Mouse (Mus musculus): ENCODE data around the gene Sugp1. TPM values are rescaled to one million over a fixed set of nuclear protein-coding genes. Genes with fewer than 3 reads are reported as not detected.
A peak's percentile ranks its signal among the peaks of the same experiment; 100 is the strongest.

The Sugp1 gene
- polyA plus RNA-seq, 1 experiment from 2014 or later: 42.0 TPM

DNA sequence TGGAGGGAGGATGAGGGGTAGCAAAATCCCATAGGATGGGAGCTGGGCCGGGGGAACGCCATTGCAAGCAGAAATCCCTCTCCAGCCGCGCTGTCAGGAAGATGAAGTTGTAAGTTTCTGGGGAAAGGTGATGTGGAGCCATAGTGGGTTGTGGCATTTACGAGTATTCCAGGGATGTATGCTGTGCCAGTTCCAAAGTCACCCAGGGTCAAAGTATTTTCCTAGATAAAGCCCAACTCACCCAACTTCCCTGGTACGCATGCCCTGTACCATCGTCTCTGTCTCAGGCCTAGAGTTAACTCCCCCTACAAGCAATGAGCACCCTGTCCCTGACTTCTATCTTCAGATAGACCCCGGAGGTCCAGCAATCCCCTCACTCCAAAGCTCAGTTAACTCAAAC, 30.5 kb downstream of the Sugp1 start:
- peak overlapping the region; percentile 53 for H3K4me2 ChIP-seq (ENCODE audit: low read depth, low read length)
- H3K27me3 ChIP-seq (ENCODE audit: control insufficient read depth, insufficient read depth, low read length): no peaks in the 10 kb centered on the region
- H3K9me3 ChIP-seq (replicated peaks; ENCODE audit: control insufficient read depth, low read length): no peaks in the 10 kb centered on the region
- H3K36me3 ChIP-seq (ENCODE audit: control insufficient read depth, insufficient read depth, low read length): peaks cover 15% of the 10 kb centered on the region
- 55% methylated on average over 8 of the region's 8 CpGs for WGBS
- H3K4me1 ChIP-seq (ENCODE audit: control insufficient read depth, insufficient read depth, low read length): 0 out of 2 replicates have a peak, but pooled peaks cover 3% of the 10 kb centered on the region
- no peak overlapping the region for H3K27ac ChIP-seq (ENCODE audit: low read length)
- ATAC-seq (ENCODE audit: insufficient read depth, low FRiP score): no peak
- peak overlapping the region; percentile 53 for H3K9ac ChIP-seq (ENCODE audit: low read length)
- H3K4me3 ChIP-seq (replicated peaks; ENCODE audit: low read length): peak overlapping the region; percentile 34

DNA sequence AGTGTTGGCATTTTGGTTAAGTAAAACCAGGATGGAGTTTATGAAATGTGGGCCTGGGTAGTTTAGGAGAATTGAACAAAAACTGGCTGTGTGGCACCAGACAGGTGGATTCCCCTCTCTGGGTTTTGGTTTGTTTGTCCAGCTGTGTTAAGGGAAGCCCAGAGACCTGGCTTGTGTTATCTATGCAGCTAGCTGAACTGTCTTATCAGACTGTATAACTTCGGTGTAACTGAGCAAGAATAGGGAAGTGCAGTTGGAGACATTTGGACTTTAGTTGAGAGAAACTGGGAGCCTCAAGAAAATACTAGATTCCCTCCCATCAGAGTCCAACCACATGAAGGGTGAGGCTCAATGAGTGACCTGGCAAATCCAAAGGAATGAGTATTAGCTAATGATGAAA, 31.1 kb downstream of the Sugp1 start:
- Histone ChIP-seq H3K27ac (ENCODE audit: low read length) (no peak overlapping the region), H3K4me3 (replicated peaks; ENCODE audit: low read length) (no peak overlapping the region), H3K36me3 (ENCODE audit: control insufficient read depth, insufficient read depth, low read length) (peaks cover 15% of the 10 kb centered on the region), H3K27me3 (ENCODE audit: control insufficient read depth, insufficient read depth, low read length) (no peaks in the 10 kb centered on the region), H3K9me3 (replicated peaks; ENCODE audit: control insufficient read depth, low read length) (no peaks in the 10 kb centered on the region), H3K4me1 (ENCODE audit: control insufficient read depth, insufficient read depth, low read length) (0 out of 2 replicates have a peak, but pooled peaks cover 3% of the 10 kb centered on the region), H3K4me2 (ENCODE audit: low read depth, low read length) (no peak overlapping the region), H3K9ac (ENCODE audit: low read length) (no peak overlapping the region)
- ATAC-seq (ENCODE audit: insufficient read depth, low FRiP score): no peak
- WGBS: 53% methylated on average over 1 of the region's 1 CpGs

DNA sequence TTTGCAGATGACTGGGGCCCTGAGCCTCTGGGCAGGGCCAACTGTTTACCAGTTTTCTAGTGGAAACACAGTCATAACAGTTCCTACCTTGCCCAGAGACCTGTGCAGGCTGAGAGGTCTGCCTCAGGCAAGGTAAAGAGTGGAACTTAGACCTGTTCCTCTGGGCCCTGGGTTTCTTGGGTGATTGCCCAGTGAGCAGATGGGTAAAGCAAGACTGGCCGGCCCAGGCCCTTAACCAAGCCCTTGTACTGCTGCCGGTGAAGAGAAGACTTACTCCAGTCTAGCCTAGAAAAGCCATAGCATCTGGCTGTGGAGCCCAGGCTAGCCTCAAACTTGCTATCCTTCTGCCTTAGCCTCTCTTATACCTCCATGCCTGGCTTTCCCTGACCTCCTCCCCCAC, 39.4 kb downstream of the Sugp1 start:
- WGBS: 72% methylated on average over 2 of the region's 2 CpGs
- peaks cover 51% of the 10 kb centered on the region for H3K27me3 ChIP-seq (ENCODE audit: control insufficient read depth, insufficient read depth, low read length)
- no peak overlapping the region for H3K9ac ChIP-seq (ENCODE audit: low read length)
- H3K27ac ChIP-seq (ENCODE audit: low read length): no peak overlapping the region
- no peak overlapping the region for H3K4me3 ChIP-seq (replicated peaks; ENCODE audit: low read length)
- H3K36me3 ChIP-seq (ENCODE audit: control insufficient read depth, insufficient read depth, low read length): no peaks in the 10 kb centered on the region
- ATAC-seq (ENCODE audit: insufficient read depth, low FRiP score): no peak
- no peaks in the 10 kb centered on the region for H3K9me3 ChIP-seq (replicated peaks; ENCODE audit: control insufficient read depth, low read length)
- H3K4me1 ChIP-seq (ENCODE audit: control insufficient read depth, insufficient read depth, low read length): peaks cover 13% of the 10 kb centered on the region
- H3K4me2 ChIP-seq (ENCODE audit: low read depth, low read length): no peak overlapping the region

DNA sequence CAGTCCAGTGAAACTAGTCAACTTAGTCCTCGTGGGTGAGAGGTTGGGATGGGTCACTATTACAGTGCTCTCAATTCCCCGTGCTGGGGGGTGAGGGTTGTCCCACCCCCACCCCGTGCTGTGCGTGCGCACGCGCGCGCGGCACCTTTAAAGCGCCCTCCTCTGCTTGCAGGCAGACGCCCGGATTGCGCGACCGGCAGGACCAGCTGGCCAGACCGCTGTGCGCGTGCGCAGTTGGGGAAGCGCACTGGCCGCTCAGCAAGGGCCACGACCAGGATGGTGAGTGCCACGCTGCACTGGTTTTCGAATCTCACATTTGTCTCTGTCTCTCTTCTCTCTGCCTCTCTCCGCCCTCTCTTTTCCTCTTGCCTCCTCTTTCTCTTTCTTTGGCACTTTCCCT, 40.7 kb downstream of the Sugp1 start, which contains the start of gene Hapln4:
TSS of gene Hapln4 (plus strand) at position 173 of the 400 bp plus-strand sequence.
- Histone ChIP-seq H3K4me3 (replicated peaks; ENCODE audit: low read length) (peak within 1 kb of the TSS; percentile 42), H3K4me2 (ENCODE audit: low read depth, low read length) (peak within 1 kb of the TSS; percentile 67), H3K9ac (ENCODE audit: low read length) (peak within 1 kb of the TSS; percentile 49; the same call in 1 of the 2 replicates), H3K9me3 (replicated peaks; ENCODE audit: control insufficient read depth, low read length) (no peaks in the 10 kb centered on the region), H3K27me3 (ENCODE audit: control insufficient read depth, insufficient read depth, low read length) (peaks cover 64% of the 10 kb centered on the region), H3K27ac (ENCODE audit: low read length) (no peak within 1 kb of the TSS), H3K36me3 (ENCODE audit: control insufficient read depth, insufficient read depth, low read length) (no peaks in the 10 kb centered on the region), H3K4me1 (ENCODE audit: control insufficient read depth, insufficient read depth, low read length) (peaks cover 13% of the 10 kb centered on the region)
- ATAC-seq (ENCODE audit: insufficient read depth, low FRiP score): no peak
- under 1% methylated on average over 26 of the region's 26 CpGs for WGBS

DNA sequence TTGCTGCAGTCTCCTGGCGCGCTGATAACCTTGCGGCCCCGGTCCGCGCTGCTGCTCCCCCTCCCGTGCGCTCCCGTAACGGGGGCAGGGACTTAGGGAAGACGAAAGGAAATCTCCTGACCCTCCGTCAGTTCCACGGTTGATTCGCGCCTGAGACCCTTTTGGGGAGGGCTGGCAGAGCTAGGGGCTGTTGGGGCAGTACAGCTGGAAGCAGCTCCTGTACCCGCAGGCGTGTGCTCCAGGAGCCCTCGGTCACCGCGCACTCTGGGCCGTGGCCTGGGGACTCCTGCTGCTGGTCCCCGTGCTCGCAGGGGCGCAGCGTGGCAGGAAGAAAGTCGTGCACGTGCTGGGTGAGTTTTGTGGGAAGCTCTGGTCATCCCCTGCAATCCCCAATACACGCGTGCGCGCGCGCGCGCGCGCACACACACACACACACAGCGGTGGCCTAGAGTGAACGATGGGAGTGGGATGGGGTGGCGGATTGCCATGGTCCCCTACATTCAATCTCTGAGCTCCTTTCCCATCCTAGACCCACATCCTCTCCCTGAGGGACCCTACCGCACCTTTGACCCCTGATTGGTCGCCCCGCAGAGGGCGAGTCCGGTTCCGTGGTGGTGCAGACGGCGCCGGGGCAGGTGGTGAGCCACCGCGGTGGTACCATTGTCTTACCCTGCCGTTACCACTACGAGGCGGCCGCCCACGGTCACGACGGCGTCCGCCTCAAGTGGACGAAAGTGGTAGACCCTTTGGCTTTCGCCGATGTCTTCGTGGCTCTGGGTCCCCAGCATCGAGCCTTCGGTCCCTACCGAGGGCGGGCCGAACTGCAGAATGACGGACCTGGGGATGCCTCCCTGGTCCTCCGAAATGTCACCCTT, 41.8 kb downstream of the Sugp1 start:
- Histone ChIP-seq H3K9ac (ENCODE audit: low read length) (peak overlapping the region; percentile 49; the same call in 1 of the 2 replicates), H3K4me2 (ENCODE audit: low read depth, low read length) (peak overlapping the region; percentile 67), H3K27ac (ENCODE audit: low read length) (no peak overlapping the region), H3K4me1 (ENCODE audit: control insufficient read depth, insufficient read depth, low read length) (peaks cover 13% of the 10 kb centered on the region), H3K36me3 (ENCODE audit: control insufficient read depth, insufficient read depth, low read length) (no peaks in the 10 kb centered on the region), H3K4me3 (replicated peaks; ENCODE audit: low read length) (peak overlapping the region; percentile 42), H3K27me3 (ENCODE audit: control insufficient read depth, insufficient read depth, low read length) (peaks cover 75% of the 10 kb centered on the region), H3K9me3 (replicated peaks; ENCODE audit: control insufficient read depth, low read length) (no peaks in the 10 kb centered on the region)
- ATAC-seq (ENCODE audit: insufficient read depth, low FRiP score): no peak
- WGBS: 2% methylated on average over 71 of the region's 71 CpGs

DNA sequence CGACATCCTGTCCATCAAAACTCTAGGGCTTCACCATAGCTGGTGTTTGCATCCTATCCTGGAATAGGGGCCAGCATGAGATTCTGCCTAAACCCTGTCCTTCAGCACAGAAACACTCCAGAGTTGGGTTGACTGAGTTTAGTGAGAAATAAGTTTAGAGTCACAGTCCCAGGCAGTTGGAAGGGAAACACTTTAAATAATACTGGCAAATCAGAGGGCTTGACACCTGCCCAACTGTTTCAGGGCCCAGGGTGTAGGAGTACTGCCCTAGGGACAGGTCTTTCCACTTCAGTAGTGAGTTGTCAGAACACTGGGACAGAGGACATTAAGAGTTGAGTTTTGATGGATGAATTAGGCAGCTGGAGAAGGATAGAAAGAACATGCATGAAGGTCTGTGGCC, 43.5 kb downstream of the Sugp1 start:
- 28% methylated on average over 1 of the region's 1 CpGs for WGBS
- no peaks in the 10 kb centered on the region for H3K9me3 ChIP-seq (replicated peaks; ENCODE audit: control insufficient read depth, low read length)
- H3K4me3 ChIP-seq (replicated peaks; ENCODE audit: low read length): no peak overlapping the region
- no peak for ATAC-seq (ENCODE audit: insufficient read depth, low FRiP score)
- no peak overlapping the region for H3K27ac ChIP-seq (ENCODE audit: low read length)
- H3K36me3 ChIP-seq (ENCODE audit: control insufficient read depth, insufficient read depth, low read length): no peaks in the 10 kb centered on the region
- peaks cover 83% of the 10 kb centered on the region for H3K27me3 ChIP-seq (ENCODE audit: control insufficient read depth, insufficient read depth, low read length)
- H3K4me2 ChIP-seq (ENCODE audit: low read depth, low read length): no peak overlapping the region
- peaks cover 13% of the 10 kb centered on the region for H3K4me1 ChIP-seq (ENCODE audit: control insufficient read depth, insufficient read depth, low read length)
- H3K9ac ChIP-seq (ENCODE audit: low read length): no peak overlapping the region

DNA sequence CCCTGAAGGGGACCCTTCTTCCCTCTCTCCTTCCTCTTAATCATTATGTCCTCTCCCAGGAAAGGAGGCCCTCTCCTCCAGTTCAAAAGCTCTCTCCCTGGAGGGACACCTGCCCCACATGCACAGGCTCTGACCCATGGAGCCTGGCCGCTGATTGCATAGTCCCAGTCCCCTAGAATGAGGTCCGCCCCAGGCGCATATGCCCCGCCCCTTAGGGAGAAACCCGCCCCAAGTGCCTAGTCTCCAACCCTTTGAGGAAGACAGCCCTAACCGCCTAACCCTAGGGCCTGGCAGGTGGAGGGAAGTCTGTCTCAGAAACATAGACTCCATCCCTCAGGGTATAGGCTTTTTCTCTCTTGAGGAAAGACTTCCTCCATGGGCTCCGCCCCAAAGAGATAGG, 44.6 kb downstream of the Sugp1 start:
- Histone ChIP-seq H3K4me1 (ENCODE audit: control insufficient read depth, insufficient read depth, low read length) (peaks cover 13% of the 10 kb centered on the region), H3K9me3 (replicated peaks; ENCODE audit: control insufficient read depth, low read length) (no peaks in the 10 kb centered on the region), H3K4me2 (ENCODE audit: low read depth, low read length) (no peak overlapping the region), H3K9ac (ENCODE audit: low read length) (no peak overlapping the region), H3K27ac (ENCODE audit: low read length) (no peak overlapping the region), H3K36me3 (ENCODE audit: control insufficient read depth, insufficient read depth, low read length) (no peaks in the 10 kb centered on the region), H3K27me3 (ENCODE audit: control insufficient read depth, insufficient read depth, low read length) (peaks cover 81% of the 10 kb centered on the region), H3K4me3 (replicated peaks; ENCODE audit: low read length) (no peak overlapping the region)
- no peak; the same call in 1 of the 2 replicates for ATAC-seq (ENCODE audit: insufficient read depth, low FRiP score)
- WGBS: 4% methylated on average over 7 of the region's 7 CpGs

DNA sequence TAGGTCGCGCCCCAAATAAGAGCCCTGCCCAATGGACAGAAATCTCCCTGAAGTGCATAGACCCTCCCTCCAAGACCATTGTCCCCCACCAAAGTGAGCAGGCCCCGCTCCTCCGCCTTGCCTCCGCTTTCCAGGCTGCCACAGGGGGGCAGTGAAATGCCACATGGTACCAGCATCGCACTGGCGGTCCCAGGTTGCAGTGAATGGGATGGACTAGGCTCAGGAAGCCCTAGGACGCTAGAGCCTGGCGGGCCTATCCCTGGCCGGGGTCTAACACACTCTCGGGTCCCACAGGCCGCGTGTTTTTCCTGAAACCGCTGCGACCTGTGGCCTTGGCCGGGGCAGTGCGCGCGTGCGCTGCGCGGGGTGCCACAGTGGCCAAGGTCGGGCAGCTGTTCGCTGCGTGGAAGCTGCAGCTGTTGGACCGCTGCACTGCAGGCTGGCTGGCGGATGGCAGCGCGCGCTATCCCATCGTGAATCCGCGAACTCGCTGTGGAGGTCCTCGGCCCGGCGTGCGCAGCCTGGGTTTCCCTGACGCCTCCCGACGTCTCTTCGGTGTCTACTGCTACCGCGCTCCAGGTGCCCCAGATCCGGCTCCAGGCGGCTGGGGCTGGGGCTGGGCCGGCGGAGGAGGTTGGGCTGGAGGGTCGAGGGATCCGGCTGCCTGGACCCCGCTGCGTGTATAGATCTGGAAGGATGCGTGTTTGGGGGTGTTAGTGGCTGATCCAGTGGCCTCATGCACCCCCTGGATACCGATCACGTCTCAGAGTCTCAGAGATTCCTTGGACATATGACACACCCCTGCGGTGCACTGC, 45.4 kb downstream of the Sugp1 start:
- peaks cover 74% of the 10 kb centered on the region for H3K27me3 ChIP-seq (ENCODE audit: control insufficient read depth, insufficient read depth, low read length)
- no peaks in the 10 kb centered on the region for H3K9me3 ChIP-seq (replicated peaks; ENCODE audit: control insufficient read depth, low read length)
- no peak overlapping the region for H3K9ac ChIP-seq (ENCODE audit: low read length)
- peak overlapping the region; percentile 48 for H3K4me2 ChIP-seq (ENCODE audit: low read depth, low read length)
- 3% methylated on average over 56 of the region's 56 CpGs for WGBS
- no peak overlapping the region for H3K27ac ChIP-seq (ENCODE audit: low read length)
- ATAC-seq (ENCODE audit: insufficient read depth, low FRiP score): peak; percentile 52; the same call in 1 of the 2 replicates
- H3K4me1 ChIP-seq (ENCODE audit: control insufficient read depth, insufficient read depth, low read length): peaks cover 13% of the 10 kb centered on the region
- peak overlapping the region; percentile 36 for H3K4me3 ChIP-seq (replicated peaks; ENCODE audit: low read length)
- no peaks in the 10 kb centered on the region for H3K36me3 ChIP-seq (ENCODE audit: control insufficient read depth, insufficient read depth, low read length)

Data from stomach, embryonic 16.5 days (tissue).